Mouse (Mus musculus) erythroblast, embryonic 14.5 days (primary cell): ENCODE measurements around the gene Slc25a4.

ENCODE experiments used
- GATA1 ChIP-seq: IDR thresholded peaks from 2 replicates; pipeline ENCODE4 v1.6.1; 2012; ENCODE audit warnings: low read length, inconsistent platforms, mixed read lengths
- TAL1 ChIP-seq: IDR thresholded peaks from 3 replicates; pipeline ENCODE4 v1.6.1; 2012; ENCODE audit warnings: low read length, inconsistent platforms, mixed read lengths

- no peak for TF ChIP-seq GATA1
- no peak for TF ChIP-seq TAL1
Measured at GRCm38 (mm10) chr8:46216838-46217237, 5.8 kb upstream of the Slc25a4 start.
